In genomic region chr17:78322369-78323335, GRCm38 (mm10) we compare ENCODE assay signal across 10 mouse cellular contexts.
DNase-seq lines count a peak whose midpoint lies in the region; ATAC-seq and TF ChIP-seq lines count a peak whose summit lies in the region.
"Had no signal": no experiment of that assay in that cellular context is flagged by ENCODE, and none has a peak within 500 bp of the region (broad histone marks: within the 10 kb centered on the region; RNA-seq: fewer than 3 reads in every experiment).

No protein-coding gene starts in this region.

- H3K27ac ChIP-seq in intestine, embryonic 14.5 days (ENCODE audit: low read depth) = peak overlapping the region; percentile 38; the same call in 1 of the 2 replicates
- H3K27ac ChIP-seq in intestine, postnatal 0 days (ENCODE audit: low read depth, low read length) = no peak overlapping the region
- H3K27ac ChIP-seq in embryonic fibroblast, embryonic 13.5 days (ENCODE audit: insufficient read depth, low read length) = peak overlapping the region; percentile 96
- H3K27ac ChIP-seq: macrophage had no signal

- ATAC-seq in intestine, embryonic 14.5 days (replicated peaks; ENCODE audit: low FRiP score, low TSS enrichment, low read depth) = no peak
- ATAC-seq in intestine, postnatal 0 days = no peak

- peaks cover 18% of the 10 kb centered on the region; the same call in 1 of the 2 replicates for H3K4me1 ChIP-seq in intestine, embryonic 14.5 days (replicated peaks; ENCODE audit: control insufficient read depth, insufficient read depth, low read length)
- peaks cover 3% of the 10 kb centered on the region; the same call in 1 of the 2 replicates for H3K4me1 ChIP-seq in intestine, postnatal 0 days (replicated peaks; ENCODE audit: control insufficient read depth, insufficient read depth, low read length)
- peaks cover 29% of the 10 kb centered on the region for H3K4me1 ChIP-seq in embryonic fibroblast, embryonic 13.5 days (ENCODE audit: control insufficient read depth, insufficient read depth, low read length)

- no peaks in the 10 kb centered on the region for H3K9me3 ChIP-seq in intestine, embryonic 14.5 days (ENCODE audit: control insufficient read depth, low read length)
- no peaks in the 10 kb centered on the region for H3K9me3 ChIP-seq in intestine, postnatal 0 days (ENCODE audit: control insufficient read depth)

- intact Hi-C loops in left cerebral cortex, postnatal 10 days (cut with DNase I) = no loop called here

- TF ChIP-seq CTCF in intestine, postnatal 0 days (IDR thresholded peaks at IDR 0.05; ENCODE audit: low read depth) = no peak
- no peak for TF ChIP-seq CTCF in embryonic fibroblast, embryonic 13.5 days (IDR thresholded peaks at IDR 0.05; ENCODE audit: borderline replicate concordance, insufficient read depth, low read length)

- DNase-seq in intestine, embryonic 14.5 days (ENCODE audit: low spot score) = no peak
- peak; percentile 16 for DNase-seq in brain, adult 2 months (ENCODE audit: low read depth, low spot score)
- peak; percentile 15 for DNase-seq in lung, postnatal 10 days
- DNase-seq in left cerebral cortex, postnatal 10 days (ENCODE audit: extremely low spot score in 1 of 2, low spot score in 2 of 2) = no peak
- DNase-seq in cerebellum, postnatal 25 days = no peak
- no peak for DNase-seq in layer of hippocampus, adult 9-10 months (ENCODE audit: low spot score)
- DNase-seq: cerebellum, postnatal 36 days had no signal

- H3K9ac ChIP-seq in intestine, embryonic 14.5 days (ENCODE audit: low read length) = no peak overlapping the region
- no peak overlapping the region for H3K9ac ChIP-seq in intestine, postnatal 0 days (ENCODE audit: low read depth, low read length)

- no peaks in the 10 kb centered on the region; the same call in 1 of the 2 replicates for H3K36me3 ChIP-seq in intestine, embryonic 14.5 days (ENCODE audit: control insufficient read depth, insufficient read depth, low read length)
- peaks cover 9% of the 10 kb centered on the region; the same call in 1 of the 2 replicates for H3K36me3 ChIP-seq in intestine, postnatal 0 days (ENCODE audit: control insufficient read depth, insufficient read depth)

- no peak for TF ChIP-seq POLR2A in embryonic fibroblast, embryonic 13.5 days (IDR thresholded peaks at IDR 0.05; ENCODE audit: low read depth, low read length)

- H3K27me3 ChIP-seq in intestine, embryonic 14.5 days (replicated peaks; ENCODE audit: control insufficient read depth, insufficient read depth, low read length) = no peaks in the 10 kb centered on the region
- H3K27me3 ChIP-seq in intestine, postnatal 0 days (replicated peaks; ENCODE audit: control insufficient read depth, insufficient read depth, low read length) = no peaks in the 10 kb centered on the region

- H3K4me3 ChIP-seq in intestine, embryonic 14.5 days (ENCODE audit: low read depth, low read length) = no peak overlapping the region
- H3K4me3 ChIP-seq in intestine, postnatal 0 days (ENCODE audit: low read depth, low read length) = no peak overlapping the region
- H3K4me3 ChIP-seq in embryonic fibroblast, embryonic 13.5 days (ENCODE audit: insufficient read depth, low read length) = no peak overlapping the region

- 26% methylated on average over 18 of the region's 18 CpGs for WGBS in intestine, embryonic 14.5 days
- 45% methylated on average over 18 of the region's 18 CpGs for WGBS in intestine, postnatal 0 days

- no peak overlapping the region for H3K4me2 ChIP-seq in intestine, embryonic 14.5 days (ENCODE audit: low read length)
- no peak overlapping the region for H3K4me2 ChIP-seq in intestine, postnatal 0 days (replicated peaks; ENCODE audit: low read depth)

Comparison
In these comparisons a context has a peak if more than half of its experiments do, and no peak if none do; other contexts are left out.
1. DNase-seq: peak in brain, adult 2 months (single experiment) and lung, postnatal 10 days (single experiment); none in intestine, embryonic 14.5 days (single experiment), left cerebral cortex, postnatal 10 days (0 of 2), cerebellum, postnatal 25 days (0 of 2) and layer of hippocampus, adult 9-10 months (single experiment).